Mouse (Mus musculus) left cerebral cortex, adult 9 months (tissue): ENCODE measurements around the gene Olfr1427.
"Not testable (repeated sequence)": the region's sequence is repeated elsewhere in the genome, so short reads cannot be mapped to it uniquely, and the experiment has no call there.

Experiments
- DNase-seq, 2 experiments: peaks; one replicate each; pipeline ENCODE4 v3.0.0; 2022; ENCODE audit warnings: low spot score in 2 of 2

Olfr1427 gene

GRCm38 (mm10) chr19:12103234-12103633, at the start of gene Olfr1427:
Gene Olfr1427, minus strand, starts transcription at chr19:12103334.
- no peak for DNase-seq

GRCm38 (mm10) chr19:12145452-12145851, 42.3 kb upstream of the Olfr1427 start:
- DNase-seq = peak in 1 of 2 experiments; percentile 42

GRCm38 (mm10) chr19:12143356-12143755, 40.2 kb upstream of the Olfr1427 start:
- DNase-seq = peak; percentile 61 to 78

- DNase-seq = peak in 1 of 2 experiments; percentile 47
Observed at GRCm38 (mm10) chr19:12134289-12134688, 31.2 kb upstream of the Olfr1427 start.

GRCm38 (mm10) chr19:12123103-12123502, 20.0 kb upstream of the Olfr1427 start, which contains the start of gene Olfr76:
Gene Olfr76, minus strand, starts transcription at chr19:12123203.
- no peak for DNase-seq

GRCm38 (mm10) chr19:12116464-12116863, 13.3 kb upstream of the Olfr1427 start:
- no peak for DNase-seq

- no peak for DNase-seq
Observed at GRCm38 (mm10) chr19:12115797-12116196, 12.7 kb upstream of the Olfr1427 start, which contains the start of gene Olfr1428. Gene Olfr1428, minus strand, starts transcription at chr19:12115897.

GRCm38 (mm10) chr19:12113807-12114206, 10.7 kb upstream of the Olfr1427 start:
- DNase-seq = no peak

GRCm38 (mm10) chr19:12104541-12104940, 1.4 kb upstream of the Olfr1427 start:
- DNase-seq = peak in 1 of 2 experiments; percentile 6

- no peak for DNase-seq
Observed at GRCm38 (mm10) chr19:12091913-12092312, 11.2 kb downstream of the Olfr1427 start, which contains the start of gene Olfr1426. Gene Olfr1426, minus strand, starts transcription at chr19:12092013.

GRCm38 (mm10) chr19:12077631-12078030, 25.5 kb downstream of the Olfr1427 start, which contains the start of gene Olfr1425:
Gene Olfr1425, minus strand, starts transcription at chr19:12077731.
- not testable (repeated sequence) for DNase-seq

- not testable (repeated sequence) for DNase-seq
Observed at GRCm38 (mm10) chr19:12069546-12069945, 33.6 kb downstream of the Olfr1427 start.

GRCm38 (mm10) chr19:12067806-12068205, 35.3 kb downstream of the Olfr1427 start:
- DNase-seq = not testable (repeated sequence)

GRCm38 (mm10) chr19:12062582-12062981, 40.6 kb downstream of the Olfr1427 start, which contains the start of gene Olfr1424:
Gene Olfr1424, minus strand, starts transcription at chr19:12062682.
- DNase-seq = not testable (repeated sequence)
